Mouse (Mus musculus): ENCODE data around the gene Dpagt1. TPM values are rescaled to one million over a fixed set of nuclear protein-coding genes. Genes with fewer than 3 reads are reported as not detected.
A peak's percentile ranks its signal among the peaks of the same experiment; 100 is the strongest.
"Not testable (repeated sequence)": the region's sequence is repeated elsewhere in the genome, so short reads cannot be mapped to it uniquely, and the experiment has no call there.

Dpagt1 gene
- total RNA-seq, 1 experiment, result 16.3 TPM

DNA sequence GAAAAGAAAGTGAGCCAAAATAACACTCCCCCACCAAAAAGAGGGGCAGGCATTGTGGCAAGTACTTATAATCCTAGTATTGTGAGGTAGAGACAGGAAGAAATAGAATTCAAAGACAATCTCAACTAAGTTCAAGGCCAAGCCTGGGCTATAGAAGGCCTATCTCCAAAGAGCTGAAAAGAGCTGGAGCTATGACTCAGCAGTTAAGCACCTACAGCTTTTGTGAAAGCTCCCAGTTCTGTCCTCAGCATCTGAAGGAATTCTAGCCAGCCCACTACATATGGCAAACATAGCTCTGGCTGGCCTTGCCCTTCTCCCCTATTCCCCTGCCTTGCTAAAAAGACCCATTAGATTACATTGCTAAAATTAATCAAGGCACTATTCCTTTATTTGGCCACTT, 47.6 kb downstream of the Dpagt1 start:
- Histone ChIP-seq H3K4me1 (ENCODE audit: control insufficient read depth in 2 of 2, insufficient read depth in 2 of 2, low read length in 2 of 2, poor library complexity in 1 of 2) (peaks cover 0 to 7% of the 10 kb centered on the region in 2 experiments; a peak in 1 of 4 replicates), H3K9ac (ENCODE audit: insufficient read depth, low read depth, low read length, poor library complexity, severe bottlenecking) (no peak overlapping the region), H3K36me3 (ENCODE audit: control insufficient read depth, insufficient read depth, low read length, poor library complexity, severe bottlenecking) (no peaks in the 10 kb centered on the region), H3K9me3 (ENCODE audit: control insufficient read depth, insufficient read depth, low read depth, low read length) (no peaks in the 10 kb centered on the region), H3K27ac (ENCODE audit: insufficient read depth, low read depth, low read length, poor library complexity, severe bottlenecking) (no peak overlapping the region), H3K4me3 (ENCODE audit: insufficient read depth in 1 of 2, low read depth in 1 of 2, low read length in 2 of 2, poor library complexity in 1 of 2, severe bottlenecking in 1 of 2) (no peak overlapping the region)
- TF ChIP-seq MAFK (IDR thresholded peaks at IDR 0.05; ENCODE audit: insufficient read depth, low read depth, low read length) (no peak), CHD2 (IDR thresholded peaks at IDR 0.05; ENCODE audit: low read depth, low read length) (no peak), ZC3H11A (IDR thresholded peaks at IDR 0.05; ENCODE audit: borderline replicate concordance, low read depth, low read length) (no peak), ZNF384 (IDR thresholded peaks at IDR 0.05; ENCODE audit: low read depth, low read length) (no peak), HCFC1 (IDR thresholded peaks at IDR 0.05; ENCODE audit: borderline replicate concordance, insufficient read depth, low read length) (no peak)
- in situ Hi-C loops (cut with MboI; ENCODE audit: low sequenced_read_pairs in 2 of 2, unreplicated experiment in 2 of 2), result no loop called here
- no peak for DNase-seq (ENCODE audit: low read depth, low spot score)

DNA sequence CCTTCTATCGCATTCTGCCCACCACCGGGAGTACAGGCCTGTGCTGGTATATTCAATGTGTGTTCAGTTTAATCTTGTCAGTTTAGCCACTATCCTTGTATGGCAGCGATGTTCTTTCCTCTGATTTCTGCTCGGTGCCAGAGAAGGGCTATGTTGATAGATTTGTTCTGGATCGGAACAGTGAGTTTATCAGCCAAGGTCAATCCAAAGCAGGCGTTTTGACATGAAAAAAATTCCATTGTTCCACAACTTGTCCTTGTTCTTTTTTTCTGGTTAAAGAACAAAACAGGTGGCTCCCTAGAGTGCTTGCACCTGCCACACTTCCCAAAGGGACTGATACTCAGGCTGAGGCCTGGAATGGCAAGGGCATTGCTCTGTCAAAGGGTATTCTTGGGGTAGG, 50.3 kb downstream of the Dpagt1 start:
- DNase-seq (ENCODE audit: low read depth, low spot score), result no peak
- no peak overlapping the region for H3K27ac ChIP-seq (ENCODE audit: insufficient read depth, low read depth, low read length, poor library complexity, severe bottlenecking)
- H3K36me3 ChIP-seq (ENCODE audit: control insufficient read depth, insufficient read depth, low read length, poor library complexity, severe bottlenecking), result peaks cover 6% of the 10 kb centered on the region
- TF ChIP-seq CHD2 (IDR thresholded peaks at IDR 0.05; ENCODE audit: low read depth, low read length) (no peak), ZNF384 (IDR thresholded peaks at IDR 0.05; ENCODE audit: low read depth, low read length) (no peak), MAFK (IDR thresholded peaks at IDR 0.05; ENCODE audit: insufficient read depth, low read depth, low read length) (no peak), HCFC1 (IDR thresholded peaks at IDR 0.05; ENCODE audit: borderline replicate concordance, insufficient read depth, low read length) (no peak), ZC3H11A (IDR thresholded peaks at IDR 0.05; ENCODE audit: borderline replicate concordance, low read depth, low read length) (no peak)
- peaks cover 3 to 7% of the 10 kb centered on the region in 2 experiments; a peak in 2 of 4 replicates for H3K4me1 ChIP-seq (ENCODE audit: control insufficient read depth in 2 of 2, insufficient read depth in 2 of 2, low read length in 2 of 2, poor library complexity in 1 of 2)
- no peak overlapping the region for H3K4me3 ChIP-seq (ENCODE audit: insufficient read depth in 1 of 2, low read depth in 1 of 2, low read length in 2 of 2, poor library complexity in 1 of 2, severe bottlenecking in 1 of 2)
- H3K9ac ChIP-seq (ENCODE audit: insufficient read depth, low read depth, low read length, poor library complexity, severe bottlenecking), result no peak overlapping the region
- in situ Hi-C loops (cut with MboI; ENCODE audit: low sequenced_read_pairs in 2 of 2, unreplicated experiment in 2 of 2), result no loop called here
- H3K9me3 ChIP-seq (ENCODE audit: control insufficient read depth, insufficient read depth, low read depth, low read length), result no peaks in the 10 kb centered on the region

DNA sequence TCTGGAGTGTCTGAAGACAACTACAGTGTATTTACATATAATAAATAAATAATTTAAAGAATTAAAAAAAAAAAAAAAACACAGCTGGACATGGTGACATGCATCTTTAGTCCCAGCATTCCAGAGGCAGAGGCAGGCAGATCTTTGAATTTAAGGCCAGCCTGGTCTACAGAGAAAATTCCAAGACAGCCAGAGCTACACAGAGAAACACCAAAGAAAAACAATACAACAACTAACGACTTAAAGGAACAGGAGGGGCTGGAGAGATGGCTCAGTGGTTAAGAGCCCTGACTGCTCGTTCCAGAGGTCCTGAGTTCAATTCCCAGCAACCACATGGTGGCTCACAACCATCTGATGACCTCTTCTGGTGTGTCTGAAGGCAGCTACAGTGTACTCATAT, 51.5 kb downstream of the Dpagt1 start:
- DNase-seq (ENCODE audit: low read depth, low spot score); H3K9ac ChIP-seq (ENCODE audit: insufficient read depth, low read depth, low read length, poor library complexity, severe bottlenecking); H3K4me3 ChIP-seq (ENCODE audit: insufficient read depth in 1 of 2, low read depth in 1 of 2, low read length in 2 of 2, poor library complexity in 1 of 2, severe bottlenecking in 1 of 2); H3K27ac ChIP-seq (ENCODE audit: insufficient read depth, low read depth, low read length, poor library complexity, severe bottlenecking); H3K4me1 ChIP-seq (ENCODE audit: control insufficient read depth in 2 of 2, insufficient read depth in 2 of 2, low read length in 2 of 2, poor library complexity in 1 of 2); H3K9me3 ChIP-seq (ENCODE audit: control insufficient read depth, insufficient read depth, low read depth, low read length); in situ Hi-C loops (cut with MboI; ENCODE audit: low sequenced_read_pairs in 2 of 2, unreplicated experiment in 2 of 2): not testable (repeated sequence)
- peaks cover 17% of the 10 kb centered on the region for H3K36me3 ChIP-seq (ENCODE audit: control insufficient read depth, insufficient read depth, low read length, poor library complexity, severe bottlenecking)

DNA sequence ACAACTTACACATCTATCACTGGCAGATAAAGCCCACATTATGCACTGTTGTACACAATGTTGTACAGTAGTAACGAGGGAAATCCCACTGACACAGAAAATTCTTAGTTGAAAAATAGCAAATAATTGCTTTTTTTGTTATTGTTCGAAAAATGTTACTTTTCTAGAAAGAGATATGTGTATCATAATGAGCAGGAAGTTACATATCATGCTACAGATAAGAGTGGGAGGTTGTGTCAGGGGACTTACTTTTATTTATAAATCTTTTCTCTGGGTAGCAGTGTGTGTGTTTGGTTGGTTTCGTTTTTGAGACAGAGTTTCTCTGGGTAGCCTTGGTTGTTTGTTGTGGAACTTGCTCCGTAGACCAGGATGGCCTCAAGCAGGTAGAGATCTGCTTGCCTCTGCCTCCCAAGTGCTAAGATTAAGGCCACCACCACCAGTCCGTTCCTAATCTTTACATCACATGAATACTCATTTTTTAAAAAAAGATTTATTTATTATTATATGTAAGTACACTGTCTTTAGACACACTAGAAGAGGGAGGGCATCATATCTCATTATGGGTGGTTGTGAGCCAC, 52.4 kb downstream of the Dpagt1 start:
- Histone ChIP-seq H3K4me1 (ENCODE audit: control insufficient read depth in 2 of 2, insufficient read depth in 2 of 2, low read length in 2 of 2, poor library complexity in 1 of 2) (peaks cover 3 to 7% of the 10 kb centered on the region in 2 experiments; a peak in 2 of 4 replicates), H3K9me3 (ENCODE audit: control insufficient read depth, insufficient read depth, low read depth, low read length) (no peaks in the 10 kb centered on the region), H3K9ac (ENCODE audit: insufficient read depth, low read depth, low read length, poor library complexity, severe bottlenecking) (peak overlapping the region; percentile 94), H3K4me3 (ENCODE audit: insufficient read depth in 1 of 2, low read depth in 1 of 2, low read length in 2 of 2, poor library complexity in 1 of 2, severe bottlenecking in 1 of 2) (peak overlapping the region; percentile 68 to 86), H3K36me3 (ENCODE audit: control insufficient read depth, insufficient read depth, low read length, poor library complexity, severe bottlenecking) (peaks cover 19% of the 10 kb centered on the region), H3K27ac (ENCODE audit: insufficient read depth, low read depth, low read length, poor library complexity, severe bottlenecking) (no peak overlapping the region)
- in situ Hi-C loops (cut with MboI; ENCODE audit: low sequenced_read_pairs in 2 of 2, unreplicated experiment in 2 of 2), result no loop called here
- TF ChIP-seq ZC3H11A (IDR thresholded peaks at IDR 0.05; ENCODE audit: borderline replicate concordance, low read depth, low read length), result no peak
- no peak for DNase-seq (ENCODE audit: low read depth, low spot score)

DNA sequence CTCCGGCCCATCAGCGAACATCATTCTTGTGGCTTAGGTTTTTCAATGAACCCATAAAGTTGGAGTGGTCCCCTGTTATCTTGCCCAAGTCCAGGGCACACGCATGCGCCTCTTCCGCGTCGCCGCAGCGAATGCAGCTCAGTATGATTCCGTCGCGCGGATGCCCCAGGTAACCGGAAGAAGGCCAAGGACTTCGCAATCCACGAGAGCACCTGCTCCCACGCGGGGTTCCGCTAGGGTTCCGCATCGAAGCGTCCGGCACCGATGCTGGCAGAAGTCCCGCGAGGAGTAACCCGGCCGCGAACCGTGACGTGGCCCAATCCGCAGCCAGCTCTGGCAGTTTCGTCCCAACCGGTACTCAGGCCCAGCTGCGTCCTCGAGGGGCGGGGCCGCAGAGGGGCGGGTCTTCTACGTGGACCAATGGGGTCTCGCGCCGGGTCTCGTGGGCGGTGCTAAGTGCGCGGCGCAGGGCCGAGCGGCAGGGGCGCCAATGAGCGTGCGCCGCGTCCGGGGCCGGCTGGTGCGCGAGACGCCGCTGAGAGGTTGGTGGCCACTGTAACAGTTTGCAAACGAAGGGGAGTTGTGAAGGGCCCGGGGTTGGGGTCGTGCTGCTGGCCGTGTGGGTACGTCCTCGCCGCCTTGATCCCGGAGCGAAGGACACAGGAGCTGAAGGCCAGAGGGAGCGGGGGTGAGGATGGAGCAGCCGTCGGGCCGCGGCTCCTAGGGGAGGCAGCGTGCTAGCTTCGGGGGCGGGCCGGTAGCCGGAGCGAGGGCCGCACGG, 53.4 kb downstream of the Dpagt1 start, which contains the start of gene Hyou1:
Hyou1 (plus strand) TSS at position 437 of the 781 bp plus-strand sequence.
- Histone ChIP-seq H3K9me3 (ENCODE audit: control insufficient read depth, insufficient read depth, low read depth, low read length) (no peaks in the 10 kb centered on the region), H3K27ac (ENCODE audit: insufficient read depth, low read depth, low read length, poor library complexity, severe bottlenecking) (peak within 1 kb of the TSS; percentile 80), H3K4me3 (ENCODE audit: insufficient read depth in 1 of 2, low read depth in 1 of 2, low read length in 2 of 2, poor library complexity in 1 of 2, severe bottlenecking in 1 of 2) (peak within 1 kb of the TSS; percentile 88 to 93), H3K36me3 (ENCODE audit: control insufficient read depth, insufficient read depth, low read length, poor library complexity, severe bottlenecking) (peaks cover 25% of the 10 kb centered on the region), H3K9ac (ENCODE audit: insufficient read depth, low read depth, low read length, poor library complexity, severe bottlenecking) (peak within 1 kb of the TSS; percentile 94), H3K4me1 (ENCODE audit: control insufficient read depth in 2 of 2, insufficient read depth in 2 of 2, low read length in 2 of 2, poor library complexity in 1 of 2) (peaks cover 6 to 7% of the 10 kb centered on the region in 2 experiments; a peak in 2 of 4 replicates)
- in situ Hi-C loops (cut with MboI; ENCODE audit: low sequenced_read_pairs in 2 of 2, unreplicated experiment in 2 of 2), result no loop called here
- TF ChIP-seq CHD2 (IDR thresholded peaks at IDR 0.05; ENCODE audit: low read depth, low read length), result peak; percentile 92
- 0 out of 2 replicates have a peak, but pooled peaks have one; percentile 35 for TF ChIP-seq HCFC1 (IDR thresholded peaks at IDR 0.05; ENCODE audit: borderline replicate concordance, insufficient read depth, low read length)
- TF ChIP-seq MAFK (IDR thresholded peaks at IDR 0.05; ENCODE audit: insufficient read depth, low read depth, low read length), result no peak
- peak; percentile 94 for DNase-seq (ENCODE audit: low read depth, low spot score)

All from ES-E14 (cell line).